Mouse (Mus musculus): ENCODE measurements at regions not wholly inside any gene's neighbourhood (a gene's known extent, or its start where the extent isn't known, plus 50 kb on each side); places are given as distances from the start of the nearest gene placed in this dataset.

DNA sequence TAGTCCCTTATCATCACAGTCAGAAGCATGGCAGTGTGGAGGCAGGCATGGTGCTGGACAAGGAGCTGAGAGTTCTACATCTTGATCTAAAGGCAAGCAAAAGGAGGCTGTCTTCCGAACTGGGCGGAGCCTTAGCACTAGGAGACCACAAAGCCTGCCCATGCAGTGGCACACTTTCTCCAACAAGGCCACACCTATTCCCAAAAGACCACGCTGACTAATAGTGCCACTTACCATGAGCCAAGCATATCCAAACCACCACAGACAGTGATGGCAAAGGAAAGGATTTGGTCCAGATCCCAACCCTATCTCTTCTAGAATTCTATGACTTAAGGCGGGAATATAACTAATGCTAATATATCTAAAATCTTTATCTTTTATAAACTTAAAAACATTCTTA is 169.4 kb upstream of the Prok2 start:
- no peak for DNase-seq (ENCODE audit: low spot score in 2 of 2)

DNA sequence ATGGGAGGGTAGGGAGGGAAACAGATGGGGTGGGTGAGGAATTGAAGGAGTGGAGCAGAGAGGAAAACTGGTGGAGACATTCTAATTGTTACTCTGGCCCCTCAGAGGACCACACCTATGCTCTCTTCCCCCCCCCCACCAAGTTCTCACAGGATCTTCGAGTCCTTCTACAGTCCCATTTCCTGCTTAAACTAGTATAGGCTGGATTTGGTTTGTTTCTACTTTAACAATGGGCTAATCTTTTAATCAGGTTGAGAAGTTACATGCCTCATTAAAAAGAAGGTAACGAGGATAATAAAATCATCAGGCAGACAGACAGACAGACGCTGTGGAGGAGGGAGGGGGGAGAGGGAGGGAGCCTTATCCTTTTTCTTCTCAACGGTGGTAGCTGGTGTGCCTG is 167.7 kb upstream of the Prok2 start:
- no peak for DNase-seq (ENCODE audit: low spot score in 2 of 2)

- DNase-seq (ENCODE audit: low spot score in 2 of 2): no peak
These were observed 166.0 kb upstream of the Prok2 start for GRCm38 (mm10) chr6:99892204-99892603.

- no peak for DNase-seq (ENCODE audit: low spot score in 2 of 2)
These were observed 165.6 kb upstream of the Prok2 start for GRCm38 (mm10) chr6:99891790-99892189.

DNA sequence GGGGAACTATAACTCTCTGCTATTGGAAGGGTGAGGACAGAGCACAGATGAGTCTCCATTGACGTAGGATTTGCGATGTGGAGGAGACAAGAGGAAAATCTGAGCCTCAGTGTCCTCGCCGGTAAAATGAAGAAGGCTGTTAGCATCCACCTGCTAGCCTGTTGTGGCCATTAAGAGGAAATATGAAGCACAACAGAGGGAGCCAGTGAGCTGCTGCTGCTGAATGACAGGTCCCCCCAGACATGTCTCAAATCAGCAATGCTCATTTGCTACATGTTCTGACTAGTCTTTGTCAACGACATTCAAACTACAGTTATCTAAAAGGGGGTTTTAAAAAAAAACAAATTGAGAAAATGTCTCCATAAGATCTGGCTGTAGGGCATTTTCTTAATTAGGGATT is 164.6 kb upstream of the Prok2 start:
- DNase-seq (ENCODE audit: low spot score in 2 of 2): no peak

DNA sequence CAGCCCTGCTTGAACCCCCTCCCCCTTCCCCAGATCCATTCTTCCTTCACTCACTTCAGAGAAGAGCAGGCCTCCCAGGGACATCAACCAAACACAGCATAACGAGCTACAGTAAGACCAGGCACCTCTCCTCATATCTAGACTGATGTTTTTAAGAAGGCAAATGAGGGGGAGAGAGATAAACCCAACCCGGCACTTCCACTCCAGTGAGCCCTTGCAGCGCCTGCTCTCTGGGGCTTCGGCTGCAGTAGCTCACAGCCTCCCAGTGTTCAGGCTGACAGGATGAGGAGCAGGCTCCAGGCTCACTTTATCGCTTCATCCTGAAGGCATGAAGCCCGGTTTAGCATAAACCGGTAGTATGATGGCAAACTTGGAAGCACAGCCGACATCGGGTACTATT is 162.9 kb upstream of the Prok2 start:
- no peak for DNase-seq (ENCODE audit: low spot score in 2 of 2)

GRCm38 (mm10) chr6:99887904-99888303 is 161.7 kb upstream of the Prok2 start:
- no peak for DNase-seq (ENCODE audit: low spot score in 2 of 2)

GRCm38 (mm10) chr6:99884755-99885154 is 158.6 kb upstream of the Prok2 start:
- DNase-seq (ENCODE audit: low spot score in 2 of 2): no peak

DNA sequence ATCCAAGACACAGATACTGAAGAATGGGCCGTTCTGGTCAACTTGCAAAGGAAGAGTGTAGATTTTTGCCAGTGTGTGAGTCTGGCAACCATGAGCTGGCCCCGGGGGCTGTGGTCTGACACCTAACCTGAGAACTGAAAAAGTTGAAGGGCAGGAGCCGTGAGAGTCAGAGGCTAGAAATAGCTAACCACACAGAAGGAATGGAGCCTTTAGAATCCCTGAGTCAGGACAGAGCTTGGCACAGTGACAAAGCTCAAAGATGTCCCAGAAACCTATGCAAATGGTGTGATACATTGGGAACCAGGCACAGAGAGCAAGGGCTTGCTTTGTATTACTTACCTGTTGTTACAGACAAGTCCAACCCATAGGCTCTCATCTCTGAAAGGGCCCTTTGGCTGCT is 157.9 kb upstream of the Prok2 start:
- DNase-seq (ENCODE audit: low spot score in 2 of 2): no peak

DNA sequence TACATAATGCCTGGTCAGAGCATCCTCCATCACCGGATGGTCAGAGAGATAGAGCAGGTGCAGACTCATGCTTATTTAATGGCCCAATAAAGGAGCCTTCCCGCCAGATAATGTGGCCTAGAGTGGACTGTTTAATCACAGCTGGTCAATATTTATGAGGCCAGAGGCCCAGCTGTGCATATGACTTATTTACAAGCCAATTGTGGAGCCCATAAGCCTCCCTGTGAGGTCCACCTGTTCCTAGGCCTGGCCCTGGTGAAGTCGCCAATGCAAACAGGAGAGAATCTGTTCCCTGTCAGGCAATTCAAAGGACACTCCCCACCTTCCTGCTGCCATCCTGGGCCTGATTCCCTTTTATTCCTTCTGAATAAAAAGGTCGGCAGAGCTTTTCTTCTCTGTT is 155.4 kb upstream of the Prok2 start:
- no peak for DNase-seq (ENCODE audit: low spot score in 2 of 2)

GRCm38 (mm10) chr6:99874852-99875251 is 148.7 kb upstream of the Prok2 start:
- no peak for DNase-seq (ENCODE audit: low spot score in 2 of 2)

- no peak for DNase-seq (ENCODE audit: low spot score in 2 of 2)
These were observed 147.8 kb upstream of the Prok2 start for GRCm38 (mm10) chr6:99874029-99874428.

DNA sequence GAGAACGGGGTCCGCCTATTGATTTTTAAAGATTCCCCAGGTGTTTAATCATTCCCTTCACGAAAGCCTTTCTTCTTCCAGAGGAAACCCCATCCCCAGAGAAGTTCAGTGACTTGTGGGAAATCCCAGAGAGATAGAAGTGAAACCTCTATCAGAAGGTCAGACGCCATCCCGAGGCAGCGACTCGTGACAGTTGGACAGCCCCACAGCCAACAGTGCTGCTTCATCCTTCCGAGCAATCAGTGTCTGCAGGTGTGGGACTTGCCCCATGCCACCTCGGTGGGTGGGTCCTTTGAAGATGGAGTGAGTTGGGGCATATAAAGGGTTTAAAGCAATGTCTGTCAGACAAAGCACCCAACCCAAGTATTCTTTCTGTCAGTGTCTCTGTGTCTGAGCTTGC is 139.9 kb upstream of the Prok2 start:
- DNase-seq (ENCODE audit: low spot score in 2 of 2): no peak

DNA sequence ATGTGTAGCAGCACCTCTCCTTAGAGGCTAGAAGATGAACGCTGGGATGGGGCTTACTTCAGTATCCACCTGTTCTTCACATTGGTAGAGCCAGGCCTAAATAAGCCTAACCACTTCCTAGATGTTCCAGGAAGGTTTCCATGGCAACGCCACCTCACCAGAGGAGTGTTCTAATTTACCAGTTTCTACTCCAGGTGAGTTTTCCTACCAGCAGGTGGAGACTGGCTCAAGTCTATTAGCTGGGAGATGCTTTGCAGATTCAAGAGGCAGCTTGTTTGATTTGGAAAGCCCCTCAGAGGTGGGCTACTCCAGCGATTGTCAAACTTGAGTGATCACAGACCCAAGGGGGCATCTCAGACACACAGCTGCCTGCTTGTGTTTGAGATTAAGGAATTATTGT is 138.8 kb upstream of the Prok2 start:
- DNase-seq (ENCODE audit: low spot score in 2 of 2): peak in 1 of 2 experiments; percentile 51

DNA sequence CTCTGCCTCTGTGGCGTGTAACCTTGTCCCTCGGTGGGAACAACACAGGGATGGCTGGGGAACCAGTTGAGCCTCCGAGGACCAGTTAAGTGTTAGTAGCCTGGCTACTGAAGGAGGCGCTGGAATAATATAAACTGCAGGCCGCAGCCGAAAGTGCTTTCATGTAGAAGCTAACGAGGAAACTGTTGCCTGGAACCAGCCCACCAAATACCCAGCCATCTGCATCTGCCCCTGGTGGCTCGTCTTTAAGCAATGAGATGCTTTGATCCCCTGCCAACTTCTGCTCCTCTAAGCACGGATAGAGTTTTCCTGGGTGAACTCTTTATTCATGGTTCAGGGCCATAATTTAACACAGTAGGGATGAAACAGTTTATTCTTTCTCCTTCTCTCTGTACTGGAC is 137.2 kb upstream of the Prok2 start:
- DNase-seq (ENCODE audit: low spot score in 2 of 2): peak in 1 of 2 experiments; percentile 62

GRCm38 (mm10) chr6:99857411-99857810 is 131.2 kb upstream of the Prok2 start:
- no peak for DNase-seq (ENCODE audit: low spot score in 2 of 2)

DNA sequence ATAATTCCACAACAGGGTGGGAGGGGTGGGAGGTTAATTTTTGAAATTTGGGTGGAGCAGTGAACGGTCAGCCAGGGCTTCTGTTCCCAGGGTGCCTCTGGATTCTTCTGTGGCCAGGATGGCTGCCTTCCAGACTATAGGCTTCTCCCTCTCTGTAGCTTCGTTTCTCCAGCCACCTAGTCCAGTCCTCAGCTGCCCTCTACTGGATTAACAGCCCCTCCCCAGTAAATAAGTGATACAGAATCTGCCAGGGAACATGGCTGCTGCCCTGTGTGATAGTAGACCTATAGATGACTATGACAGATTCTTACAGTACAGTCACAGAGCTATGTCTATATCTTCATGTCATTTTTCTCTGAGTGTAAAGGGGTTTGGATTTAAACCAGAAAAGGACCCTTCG is 127.5 kb upstream of the Prok2 start:
- no peak for DNase-seq (ENCODE audit: low spot score in 2 of 2)

DNA sequence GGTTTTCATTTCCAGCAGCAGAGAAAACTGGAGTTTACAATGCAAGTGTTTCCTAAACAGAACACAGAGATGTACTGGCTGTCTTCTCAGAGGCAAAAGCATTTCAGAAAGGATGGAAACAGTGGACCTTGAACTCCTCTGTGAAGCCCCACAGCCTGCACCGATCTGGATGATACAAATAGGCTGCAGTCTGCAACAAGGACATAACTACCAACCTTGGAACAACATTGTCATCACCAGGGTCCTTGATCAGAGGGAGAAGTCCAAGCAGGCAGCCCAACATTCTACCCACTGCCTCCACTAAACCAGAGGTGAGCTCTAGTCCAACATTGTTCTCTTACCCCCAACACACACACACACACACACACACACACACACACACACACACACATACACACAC is 124.5 kb upstream of the Prok2 start:
- no peak for DNase-seq (ENCODE audit: low spot score in 2 of 2)

DNA sequence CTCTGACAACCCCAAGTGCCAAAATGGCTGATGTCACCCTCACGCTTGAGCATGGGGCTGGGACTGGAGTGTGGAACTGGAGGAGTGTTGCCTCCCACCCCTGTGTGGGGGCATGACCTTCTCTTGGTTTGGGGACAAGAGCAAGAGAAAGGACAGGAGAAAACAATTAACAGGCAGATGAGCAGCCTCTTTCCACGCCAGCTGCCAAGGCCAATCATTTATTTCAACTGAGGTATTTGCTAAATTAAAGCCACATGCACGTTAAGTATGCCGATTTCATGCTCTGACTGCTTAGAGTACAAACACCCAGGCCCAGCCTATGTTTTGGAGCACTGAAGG is 119.3 kb upstream of the Prok2 start:
- no peak for DNase-seq (ENCODE audit: low spot score in 2 of 2)

DNA sequence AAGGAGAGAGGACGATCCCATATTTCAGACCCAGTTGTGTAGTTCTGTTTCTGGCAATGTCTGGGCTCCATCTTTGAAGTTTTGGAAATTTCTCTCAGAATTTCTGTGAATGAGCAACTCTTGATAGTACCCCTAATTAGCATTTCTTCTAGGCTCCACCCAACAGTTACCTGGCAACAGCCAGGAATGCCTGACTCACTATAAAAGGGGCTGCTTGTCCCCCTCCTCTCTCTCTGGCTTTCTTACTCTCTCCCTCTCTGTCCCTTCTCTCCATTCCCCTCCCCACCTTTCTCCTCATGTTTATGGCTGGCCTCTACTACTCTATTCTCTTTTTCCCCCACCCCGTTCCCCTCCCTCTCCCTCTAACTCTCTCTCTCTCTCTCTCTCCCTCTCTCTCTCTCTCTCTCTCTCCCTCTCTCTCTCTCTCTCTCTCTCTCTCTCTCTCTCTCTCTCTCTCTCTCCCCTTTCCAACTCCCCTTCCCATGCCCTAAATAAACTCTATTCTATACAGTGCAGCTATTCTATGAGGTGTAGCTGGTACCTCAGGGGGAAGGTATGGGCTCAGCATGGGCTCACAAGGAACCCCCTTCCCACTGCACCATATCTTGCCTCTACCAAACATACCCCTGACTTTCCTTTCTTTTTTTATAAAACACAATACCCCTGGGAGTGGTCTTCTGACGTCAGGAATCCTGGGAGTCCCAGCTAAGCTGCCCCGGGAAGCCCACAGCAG is 118.7 kb upstream of the Prok2 start:
- DNase-seq (ENCODE audit: low spot score in 2 of 2): no peak

GRCm38 (mm10) chr6:99843507-99843906 is 117.3 kb upstream of the Prok2 start:
- no peak for DNase-seq (ENCODE audit: low spot score in 2 of 2)

GRCm38 (mm10) chr6:99842723-99843122 is 116.5 kb upstream of the Prok2 start:
- DNase-seq (ENCODE audit: low spot score in 2 of 2): no peak

DNA sequence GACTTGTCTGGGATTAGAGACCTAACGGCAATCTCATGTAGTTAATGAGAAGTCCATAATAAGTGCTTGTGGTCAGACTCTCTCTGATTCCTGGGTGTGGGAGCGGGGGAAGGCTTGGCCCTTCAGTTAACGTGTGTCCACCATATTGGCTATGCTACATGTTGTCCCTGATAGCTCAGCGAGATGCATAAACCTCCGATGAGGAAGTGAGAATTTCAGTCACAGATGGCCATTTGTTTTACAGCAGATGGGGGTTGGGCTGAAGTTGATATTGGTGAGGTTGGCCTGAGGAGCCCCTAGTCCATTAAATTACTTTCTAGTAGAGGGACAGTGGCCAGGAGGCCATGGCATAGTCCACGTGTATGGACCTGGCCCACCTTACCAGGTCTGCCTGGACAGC is 114.6 kb upstream of the Prok2 start:
- DNase-seq (ENCODE audit: low spot score in 2 of 2): no peak

- no peak for DNase-seq (ENCODE audit: low spot score in 2 of 2)
These were observed 107.1 kb upstream of the Prok2 start for GRCm38 (mm10) chr6:99833323-99833722.

Data from cerebellum, postnatal 4 days (tissue).